Mouse (Mus musculus) brain, embryonic 14.5 days (tissue): ENCODE results near the gene Olfr560.

Source experiments
- CTCF ChIP-seq: fragments of 200-500 bp; IDR thresholded peaks from 2 replicates; pipeline ENCODE4 v1.5.1; 2012; ENCODE audit warnings: inconsistent platforms, mild to moderate bottlenecking, moderate library complexity, borderline replicate concordance; ENCODE audit not compliant: insufficient read depth, insufficient read length; ENCODE audit errors: extremely low read depth
- POLR2A ChIP-seq: fragments of 200-500 bp; IDR thresholded peaks from 2 replicates; pipeline ENCODE4 v1.6.1; 2012; ENCODE audit warnings: mild to moderate bottlenecking, inconsistent platforms, borderline replicate concordance; ENCODE audit not compliant: poor library complexity, insufficient read depth, insufficient read length, severe bottlenecking; ENCODE audit errors: extremely low read depth

DNA sequence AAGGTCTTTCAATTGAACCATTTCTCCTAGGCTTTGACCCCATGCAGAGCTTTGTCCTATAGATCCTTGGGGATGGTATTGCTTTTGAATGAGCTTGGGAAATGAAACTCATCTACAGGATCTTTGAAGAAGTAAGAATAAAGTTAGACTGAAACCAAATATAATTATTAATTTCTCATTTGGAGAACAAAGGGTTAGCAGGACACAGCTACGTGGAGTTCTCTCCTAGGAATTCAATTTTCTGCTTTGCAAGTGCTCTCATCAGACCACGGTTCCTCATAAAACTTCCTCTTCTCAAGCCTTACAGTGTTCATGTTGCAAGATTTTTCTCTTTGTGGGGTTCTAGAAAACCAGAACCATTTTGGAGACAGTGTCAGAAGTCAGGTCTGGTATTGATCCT is 11.8 kb upstream of the Olfr560 start, which contains the start of gene Olfr561:
- TF ChIP-seq POLR2A, result no peak
- no peak for TF ChIP-seq CTCF
